Mouse (Mus musculus) cerebellum, postnatal 10 days (tissue): Measurements from ENCODE around the gene Trmt61a.

Experiments
- DNase-seq, 2 experiments: peaks; one replicate each; pipeline ENCODE4 v3.0.0; 2021; ENCODE audit warnings: mixed read lengths in 2 of 2

Gene Trmt61a

GRCm38 (mm10) chr12:111672581-111672980, 5.3 kb upstream of the Trmt61a start:
- DNase-seq, result no peak

DNA sequence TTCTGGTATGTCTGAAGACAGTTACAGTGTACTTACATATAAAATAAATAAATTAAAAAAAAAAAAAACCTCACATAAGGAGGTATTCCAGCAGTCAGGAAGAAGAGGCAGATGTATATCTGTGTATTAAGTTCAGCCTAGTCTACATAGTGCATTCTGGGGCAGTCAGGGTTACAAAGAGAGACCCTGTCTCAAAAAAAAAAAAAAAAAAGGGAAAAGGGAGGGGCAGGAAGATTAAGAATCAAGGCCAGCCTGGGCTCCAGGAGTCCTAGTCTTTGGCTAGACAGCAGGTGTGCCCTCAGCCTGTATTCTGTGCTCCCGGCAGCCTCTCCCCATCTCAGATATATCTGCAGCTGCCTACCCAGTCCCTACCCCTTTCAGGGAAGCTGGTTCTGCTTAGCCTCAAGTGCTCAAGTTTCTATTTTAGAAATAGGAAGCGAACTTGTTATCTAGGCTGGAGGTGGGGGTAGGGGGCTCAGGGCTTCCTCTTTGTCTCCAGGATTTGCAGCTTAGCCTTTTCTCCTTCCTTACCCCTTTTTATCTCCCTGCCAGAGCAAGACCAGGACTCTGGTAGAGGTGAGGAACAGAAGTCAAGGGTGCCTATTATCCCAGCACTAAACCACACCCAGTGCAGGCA, 2.9 kb upstream of the Trmt61a start:
- DNase-seq, result no peak

DNA sequence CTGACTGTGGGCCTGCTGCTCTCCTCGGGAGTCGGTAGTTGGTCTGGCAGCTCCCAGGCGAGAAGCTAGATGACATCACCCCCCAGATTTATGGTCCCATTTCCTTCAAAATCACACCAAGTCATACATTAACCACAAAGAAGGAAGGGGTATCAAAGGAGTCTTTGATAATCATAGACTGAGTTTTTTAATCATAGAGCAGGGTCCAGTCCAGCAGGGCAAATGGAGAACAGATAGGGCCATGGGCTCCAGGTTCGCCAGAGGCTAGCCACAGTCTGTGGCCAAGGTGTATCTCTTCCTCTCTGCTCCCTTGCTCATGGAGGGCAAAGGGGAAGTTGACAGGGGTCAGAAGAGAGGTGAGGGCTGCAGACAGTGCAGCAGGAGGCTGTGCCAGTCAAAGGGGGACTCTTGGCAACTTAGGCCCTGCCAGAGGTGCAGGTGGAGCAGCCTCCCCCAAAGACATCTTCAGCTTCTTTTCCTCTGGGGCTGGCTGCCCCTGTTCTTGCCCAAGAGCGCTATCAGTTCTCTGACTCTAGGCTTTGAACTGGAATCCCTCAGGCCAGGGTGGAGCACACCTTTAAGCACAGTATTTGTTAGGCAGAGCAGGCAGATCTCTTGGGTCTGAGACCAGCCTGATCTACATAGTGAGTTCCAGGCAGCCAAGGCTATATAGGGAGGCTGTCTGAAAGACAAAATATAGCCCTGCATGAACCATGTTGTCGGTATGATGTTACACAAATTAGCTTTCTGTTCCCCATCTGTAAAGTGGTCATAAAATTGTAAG, 1.9 kb upstream of the Trmt61a start:
- DNase-seq, result no peak

DNA sequence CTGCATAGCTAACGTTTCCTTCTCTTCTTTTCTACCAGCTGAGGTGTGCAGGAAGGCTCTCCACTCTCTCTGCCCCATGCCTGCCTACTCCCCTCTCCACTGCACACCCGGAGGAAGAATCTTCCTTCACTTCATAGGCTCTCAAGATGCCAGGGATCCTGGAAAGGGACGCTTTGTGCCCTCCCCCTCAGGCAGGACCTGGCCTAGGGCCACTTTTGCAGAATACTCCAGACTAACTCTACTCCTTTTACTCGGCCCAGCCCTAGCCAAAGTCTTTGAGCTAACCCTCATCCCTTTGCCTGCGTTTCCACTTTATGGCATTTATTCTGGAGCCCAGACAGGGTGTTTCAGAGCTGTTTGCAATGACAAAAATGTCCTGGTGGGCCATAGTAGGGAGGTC, 484 bp upstream of the Trmt61a start:
- DNase-seq, result peak; percentile 65 to 67

DNA sequence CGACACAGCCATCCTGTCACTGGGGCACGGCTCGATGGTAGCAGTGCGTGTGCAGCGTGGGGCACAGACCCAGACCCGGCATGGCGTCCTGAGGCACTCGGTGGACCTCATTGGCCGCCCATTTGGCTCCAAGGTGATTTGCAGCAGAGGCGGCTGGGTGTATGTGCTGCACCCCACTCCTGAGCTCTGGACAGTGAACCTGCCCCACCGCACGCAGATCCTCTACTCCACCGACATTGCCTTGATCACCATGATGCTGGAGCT, 697 bp downstream of the Trmt61a start:
- no peak for DNase-seq

GRCm38 (mm10) chr12:111678997-111679396, 1.1 kb downstream of the Trmt61a start:
- DNase-seq, result no peak

- no peak for DNase-seq
These were observed 2.8 kb downstream of the Trmt61a start for GRCm38 (mm10) chr12:111680661-111681060.

GRCm38 (mm10) chr12:111681305-111681704, 3.4 kb downstream of the Trmt61a start:
- DNase-seq, result peak; percentile 73 to 77

- no peak for DNase-seq
These were observed 4.1 kb downstream of the Trmt61a start for GRCm38 (mm10) chr12:111682003-111682402.

- DNase-seq, result no peak
These were observed 4.9 kb downstream of the Trmt61a start for GRCm38 (mm10) chr12:111682806-111683205.

GRCm38 (mm10) chr12:111686390-111686789, 8.5 kb downstream of the Trmt61a start:
- DNase-seq, result peak in 1 of 2 experiments; percentile 33

- peak; percentile 90 to 91 for DNase-seq
These were observed 9.6 kb downstream of the Trmt61a start for GRCm38 (mm10) chr12:111687350-111688068.

GRCm38 (mm10) chr12:111688069-111688428, 10.1 kb downstream of the Trmt61a start:
- peak; percentile 74 to 79 for DNase-seq

DNA sequence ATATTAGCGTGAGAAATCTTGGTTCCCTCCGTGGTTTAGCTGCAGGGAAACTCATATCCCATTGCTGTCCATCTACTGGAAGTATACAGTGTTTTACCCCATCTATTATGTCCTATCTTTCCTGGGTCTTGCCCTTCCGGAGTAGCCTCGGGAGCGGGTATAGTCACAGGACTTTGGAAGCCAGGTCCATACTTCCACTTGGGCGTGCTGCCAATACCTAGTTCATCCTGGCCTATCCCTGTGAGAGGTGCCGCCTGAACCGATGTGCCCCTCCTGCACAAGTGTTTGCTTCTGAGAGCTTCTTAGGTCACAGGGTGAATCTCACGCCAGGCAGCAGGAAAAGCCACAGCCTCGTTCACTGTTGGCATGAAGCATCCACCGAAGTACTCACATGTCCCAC, 11.5 kb downstream of the Trmt61a start:
- DNase-seq, result peak; percentile 45 to 53

DNA sequence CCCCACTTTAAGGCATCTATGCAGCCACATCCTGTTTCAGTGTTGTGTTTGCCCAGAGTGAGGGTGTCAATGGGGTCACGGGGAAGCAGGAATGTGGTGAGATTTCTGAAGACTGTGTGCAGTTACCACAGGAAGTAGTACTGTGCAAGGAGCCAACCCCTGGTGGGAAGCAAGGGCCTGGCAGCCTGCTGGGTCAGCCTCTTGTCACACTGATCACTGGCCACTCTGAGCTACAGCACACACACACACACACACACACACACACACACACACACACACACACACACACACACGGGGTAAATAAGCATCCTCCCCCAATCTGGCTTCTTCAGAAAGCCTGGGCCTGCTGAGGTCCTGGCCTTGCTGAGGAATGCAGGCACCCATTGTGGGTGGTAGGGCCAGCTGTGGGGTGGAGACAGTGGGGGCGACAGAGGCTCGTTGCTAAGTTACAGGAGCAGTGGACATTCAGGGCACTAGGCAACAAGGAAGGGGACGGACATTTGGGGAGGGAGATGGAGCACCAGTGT, 13.5 kb downstream of the Trmt61a start:
- peak; percentile 50 to 60 for DNase-seq

GRCm38 (mm10) chr12:111692899-111693298, 15.0 kb downstream of the Trmt61a start:
- DNase-seq, result peak; percentile 27 to 36

DNA sequence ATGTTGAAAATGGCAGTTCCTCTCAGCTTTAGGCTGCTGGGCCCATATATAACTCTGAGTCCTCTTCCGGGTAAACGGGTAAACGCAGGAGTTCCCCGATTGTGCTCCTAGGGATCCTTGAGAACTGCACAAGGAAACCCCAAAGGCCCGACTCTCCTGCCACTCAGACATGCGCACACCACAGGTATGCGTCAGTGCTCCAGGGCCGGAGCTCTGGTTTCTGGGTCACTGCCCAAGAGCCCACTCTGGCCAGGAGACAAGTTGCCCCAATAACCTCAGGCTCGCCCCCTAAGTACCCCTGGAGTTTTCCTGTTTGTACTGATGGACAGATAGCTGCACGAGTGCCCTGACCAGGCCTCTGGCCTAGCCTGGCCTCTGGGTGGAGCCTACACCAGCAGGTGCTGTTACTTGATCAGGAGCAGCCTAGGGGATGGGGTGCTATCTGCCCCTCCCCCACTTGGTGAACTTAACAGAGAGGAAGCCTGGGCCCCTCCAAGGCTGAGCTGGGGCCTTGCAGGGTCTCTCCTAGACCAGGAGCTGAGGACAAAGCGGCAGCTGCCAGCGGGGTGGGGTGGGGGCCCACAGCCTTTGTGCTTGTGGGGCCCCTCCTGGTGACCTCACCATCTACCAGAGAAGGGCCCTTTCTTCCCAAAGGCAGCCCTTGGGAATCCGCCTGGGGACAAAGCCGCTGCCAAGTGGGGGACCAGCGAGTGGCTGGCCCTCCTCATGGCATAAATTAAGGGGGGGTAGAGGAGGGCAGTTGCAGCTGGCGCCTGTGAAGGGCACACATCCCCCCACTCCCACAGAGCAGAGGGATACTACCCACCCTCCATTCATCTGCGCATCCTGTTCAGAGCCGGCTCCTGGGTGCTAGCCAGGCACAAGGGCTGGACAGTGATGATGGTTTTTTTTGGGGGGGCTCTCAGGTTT, 15.7 kb downstream of the Trmt61a start:
- peak; percentile 75 to 86 for DNase-seq

DNA sequence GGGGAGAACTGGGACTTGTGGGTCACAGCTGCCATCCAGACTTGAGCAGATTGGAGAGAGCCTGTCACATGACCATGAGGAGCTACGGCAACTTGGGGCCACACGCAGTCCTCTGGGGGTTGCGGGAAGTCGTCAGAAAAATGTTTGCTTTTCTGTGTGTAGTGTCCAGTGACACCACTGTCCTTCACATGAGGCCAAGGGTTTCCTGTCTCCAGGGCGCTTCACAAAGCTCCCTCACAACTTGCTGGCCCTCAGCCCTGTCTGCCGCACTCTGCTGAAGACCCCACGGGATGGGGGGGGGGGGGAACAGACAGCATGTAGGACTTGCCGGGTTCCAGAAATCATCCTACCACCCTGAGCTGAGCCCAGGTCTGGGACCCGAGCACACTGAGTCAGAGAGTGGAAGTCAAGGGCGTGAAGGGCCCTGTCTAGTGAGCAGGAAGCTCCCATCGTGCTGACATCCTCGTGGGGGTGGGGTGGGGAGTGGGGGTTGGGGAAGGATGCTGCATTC, 16.4 kb downstream of the Trmt61a start:
- DNase-seq, result no peak

GRCm38 (mm10) chr12:111694880-111695804, 17.2 kb downstream of the Trmt61a start:
- peak; percentile 66 to 69 for DNase-seq

GRCm38 (mm10) chr12:111696239-111696638, 18.3 kb downstream of the Trmt61a start:
- peak; percentile 92 to 93 for DNase-seq

DNA sequence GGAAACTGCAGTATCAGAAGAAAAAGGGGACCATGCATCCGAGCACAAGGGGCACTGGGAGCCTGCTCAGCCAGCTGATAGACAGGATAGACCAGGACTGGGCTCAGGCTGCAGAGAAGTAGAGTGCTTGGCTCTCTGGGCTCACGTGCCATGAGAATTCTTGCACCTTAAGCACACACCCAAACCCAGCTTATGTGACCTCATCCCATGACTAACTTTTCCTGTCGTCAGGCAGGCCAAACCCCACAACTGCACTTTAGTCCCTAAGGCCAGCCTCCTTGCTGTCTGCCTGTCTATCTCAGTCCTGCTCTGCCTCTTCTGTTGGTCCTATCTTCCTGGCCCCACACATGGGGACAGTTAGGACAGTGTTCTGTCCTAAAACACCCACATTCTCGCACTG, 19.8 kb downstream of the Trmt61a start:
- no peak for DNase-seq
